Mouse (Mus musculus): ENCODE results near the gene Mapre3. TPM values are rescaled to one million over a fixed set of nuclear protein-coding genes. Genes with fewer than 3 reads are reported as not detected.

Mapre3 gene
- polyA plus RNA-seq (2017; shearing (Covaris generic)), result 12.2 TPM

DNA sequence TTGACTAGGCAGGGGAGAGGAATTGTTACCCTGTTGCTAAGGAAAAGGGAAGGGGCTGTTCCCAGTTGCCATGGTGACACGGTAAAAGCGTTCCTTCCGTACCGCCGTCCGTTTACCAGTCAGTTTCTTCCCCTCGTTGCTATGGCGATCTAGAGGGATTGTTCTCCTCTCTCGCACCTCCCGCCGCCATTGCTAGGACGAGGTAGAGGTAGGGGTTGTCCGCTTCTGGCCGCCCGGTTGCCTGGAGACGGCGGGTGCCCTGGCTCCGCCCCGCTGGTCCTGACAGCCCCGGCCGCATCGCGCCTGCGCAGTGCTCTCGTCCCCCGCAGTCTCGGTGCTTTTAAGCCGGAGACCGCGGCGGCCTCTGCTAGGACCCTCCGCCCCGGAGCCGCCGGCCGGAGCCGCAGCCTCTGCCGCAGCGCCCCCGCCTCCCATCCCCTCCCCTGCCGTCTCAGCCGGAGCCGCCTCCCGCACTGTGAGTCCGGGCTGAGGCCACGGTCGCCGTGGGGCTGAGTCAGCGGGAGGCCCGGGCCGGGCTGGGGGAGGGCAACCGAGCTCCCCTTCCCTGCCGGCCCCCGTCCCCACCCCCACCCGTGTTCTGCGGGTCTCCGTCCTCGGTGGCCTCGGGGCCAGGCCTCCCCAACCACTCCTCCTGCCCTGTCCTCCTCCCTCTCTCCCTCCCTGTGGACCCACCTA lies at the start of gene Mapre3:
Gene Mapre3, plus strand, starts transcription at position 218 of the 696 bp plus-strand sequence.

GRCm38 (mm10) chr5:30867712-30868111 lies 53.3 kb downstream of the Mapre3 start, which contains the start of gene Tmem214:
Tmem214 (plus strand) TSS chr5:30868012.

GRCm38 (mm10) chr5:30888337-30889087 lies 74.1 kb downstream of the Mapre3 start, which contains the start of gene Agbl5:
Agbl5 (plus strand) TSS chr5:30888694.

DNA sequence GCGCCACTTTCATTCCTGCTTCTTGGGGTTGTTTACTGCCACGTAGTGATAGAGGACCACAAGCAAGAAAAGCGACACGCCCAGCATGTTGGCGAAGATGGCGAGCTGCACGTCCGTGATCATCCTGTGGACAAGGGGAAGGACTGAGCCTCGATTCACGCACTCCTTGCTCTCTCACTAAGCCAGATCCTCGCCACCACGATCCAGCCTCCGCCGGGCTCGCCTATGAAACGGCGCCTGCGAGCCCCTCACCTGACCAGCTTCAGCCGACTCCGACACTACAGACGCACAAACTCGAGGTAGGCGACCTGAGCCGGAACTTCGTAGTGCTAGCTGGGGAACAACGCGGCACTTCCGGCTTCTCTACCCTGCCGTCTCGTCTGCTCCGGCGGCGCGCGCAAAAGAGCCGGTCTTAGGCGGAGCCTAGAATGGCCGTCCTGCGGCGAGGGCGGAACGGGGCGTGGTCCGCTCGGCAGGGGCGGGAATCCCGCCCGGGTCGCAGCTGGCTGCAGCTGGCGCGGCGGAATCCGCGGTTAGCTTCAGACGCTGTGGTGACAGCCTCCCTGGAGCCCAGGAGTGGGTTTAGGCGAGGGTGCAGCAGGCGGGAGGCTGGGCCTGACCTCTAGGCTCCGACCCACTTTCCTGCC lies 93.1 kb downstream of the Mapre3 start, which contains the start of gene Ost4:
Gene Ost4, minus strand, starts transcription at position 376 of the 647 bp plus-strand sequence.

DNA sequence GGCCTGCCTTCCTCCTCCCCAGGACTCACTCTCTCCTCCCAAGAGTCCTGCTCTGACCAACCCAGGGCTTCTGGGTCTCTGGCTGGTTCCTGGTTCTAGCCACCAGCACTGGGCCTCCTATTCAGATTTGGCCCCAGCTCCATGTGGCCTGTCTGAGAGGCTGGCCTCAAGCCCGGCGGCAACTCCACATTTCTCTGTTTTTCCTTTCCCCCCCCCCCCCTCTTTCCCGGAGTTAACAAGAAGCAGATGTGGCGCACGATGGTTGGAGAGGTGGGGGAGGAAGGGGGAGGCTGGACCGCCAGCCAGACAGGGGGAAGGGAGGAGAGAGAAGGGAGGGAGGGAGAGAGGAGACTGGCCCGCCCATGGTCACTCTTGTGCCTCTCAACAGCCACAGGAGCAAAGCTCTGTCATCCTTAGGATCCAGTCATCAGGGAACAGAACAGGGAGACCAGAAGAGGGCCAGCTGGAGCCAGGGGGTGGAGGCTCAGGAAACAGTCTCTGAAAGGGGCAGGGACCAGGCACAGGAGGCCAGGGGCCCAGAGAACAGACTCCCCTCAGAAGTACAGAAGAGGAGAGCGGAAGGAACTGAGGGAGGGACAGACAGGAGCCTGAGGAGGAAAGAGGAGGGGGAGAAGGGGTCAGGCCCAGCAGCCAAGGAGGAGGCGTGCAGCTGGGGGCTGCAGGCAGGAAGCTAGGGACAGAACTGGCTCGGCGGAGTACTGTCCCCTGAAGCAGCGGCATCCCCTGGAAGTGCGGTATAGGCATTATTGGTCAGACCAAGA lies 98.8 kb downstream of the Mapre3 start, which contains the start of gene Emilin1:
Gene Emilin1, plus strand, starts transcription at position 343 of the 782 bp plus-strand sequence.

Other genes with a start within 250 kb of the Mapre3 start
- gene Kcnk3, start 226.5 kb upstream of the Mapre3 start, polyA plus RNA-seq (2017; shearing (Covaris generic)), result 0.26 TPM
- 31.4 TPM for gene Slc35f6, start 166.7 kb upstream of the Mapre3 start, polyA plus RNA-seq (2017; shearing (Covaris generic))
- gene Cenpa, start 147.9 kb upstream of the Mapre3 start, polyA plus RNA-seq (2017; shearing (Covaris generic)), result 155 TPM
- 0.49 TPM for gene Dpysl5, start 103.1 kb upstream of the Mapre3 start, polyA plus RNA-seq (2017; shearing (Covaris generic))
- 42.7 TPM for gene Tmem214, start 53.4 kb downstream of the Mapre3 start, polyA plus RNA-seq (2017; shearing (Covaris generic))
- gene Agbl5, start 74.1 kb downstream of the Mapre3 start, polyA plus RNA-seq (2017; shearing (Covaris generic)), result 7.4 TPM
- gene Ost4, start 93.1 kb downstream of the Mapre3 start, polyA plus RNA-seq (2017; shearing (Covaris generic)), result 327 TPM
- 0.84 TPM for gene Emilin1, start 98.8 kb downstream of the Mapre3 start, polyA plus RNA-seq (2017; shearing (Covaris generic))
- gene Khk, start 106.8 kb downstream of the Mapre3 start, polyA plus RNA-seq (2017; shearing (Covaris generic)), result 12.2 TPM
- not detected for gene Cgref1, start 130.9 kb downstream of the Mapre3 start, polyA plus RNA-seq (2017; shearing (Covaris generic))
- 193 TPM for gene Preb, start 145.7 kb downstream of the Mapre3 start, polyA plus RNA-seq (2017; shearing (Covaris generic))
- gene Tcf23, start 154.0 kb downstream of the Mapre3 start, polyA plus RNA-seq (2017; shearing (Covaris generic)), result 0.18 TPM
- gene Atraid, start 233.7 kb downstream of the Mapre3 start, polyA plus RNA-seq (2017; shearing (Covaris generic)), result 54.6 TPM
- gene Slc5a6, start 234.3 kb downstream of the Mapre3 start, polyA plus RNA-seq (2017; shearing (Covaris generic)), result 5.9 TPM
- 19.3 TPM for gene Cad, start 240.1 kb downstream of the Mapre3 start, polyA plus RNA-seq (2017; shearing (Covaris generic))

All from effector memory CD4-positive, alpha-beta T cell, adult 7 months (primary cell).